Comparison of ENCODE assay signal across 9 mouse cellular contexts in genomic region chr14:76254565-76255501, GRCm38 (mm10).
A peak's percentile ranks its signal among the peaks of the same experiment; 100 is the strongest.
DNase-seq lines count a peak whose midpoint lies in the region; ATAC-seq lines count a peak whose summit lies in the region.
"Had no signal": no experiment of that assay in that cellular context is flagged by ENCODE, and none has a peak within 500 bp of the region (broad histone marks: within the 10 kb centered on the region; RNA-seq: fewer than 3 reads in every experiment).

No protein-coding gene starts in this region.

- peak; percentile 90 for ATAC-seq in forebrain, embryonic 13.5 days
- 0 out of 2 replicates have a peak, but pooled peaks have one; percentile 60 for ATAC-seq in heart, embryonic 15.5 days (replicated peaks; ENCODE audit: insufficient number of reproducible peaks, insufficient read depth, low FRiP score, low read depth)
- peak; percentile 42; the same call in 1 of the 2 replicates for ATAC-seq in stomach, embryonic 16.5 days (ENCODE audit: insufficient read depth, low FRiP score)

- H3K27ac ChIP-seq in forebrain, embryonic 13.5 days = peak overlapping the region; percentile 89
- peak overlapping the region; percentile 33 for H3K27ac ChIP-seq in heart, embryonic 15.5 days
- no peak overlapping the region for H3K27ac ChIP-seq in stomach, embryonic 16.5 days (ENCODE audit: low read length)

- H3K36me3 ChIP-seq in forebrain, embryonic 13.5 days (ENCODE audit: poor library complexity, severe bottlenecking) = no peaks in the 10 kb centered on the region
- H3K36me3 ChIP-seq in heart, embryonic 15.5 days = no peaks in the 10 kb centered on the region
- no peaks in the 10 kb centered on the region for H3K36me3 ChIP-seq in stomach, embryonic 16.5 days (ENCODE audit: control insufficient read depth, insufficient read depth, low read length)

- 0 out of 2 replicates have a peak, but pooled peaks cover 3% of the 10 kb centered on the region for H3K27me3 ChIP-seq in forebrain, embryonic 13.5 days
- no peaks in the 10 kb centered on the region for H3K27me3 ChIP-seq in heart, embryonic 15.5 days
- H3K27me3 ChIP-seq in stomach, embryonic 16.5 days (ENCODE audit: control insufficient read depth, insufficient read depth, low read length) = no peaks in the 10 kb centered on the region

- no peaks in the 10 kb centered on the region for H3K9me3 ChIP-seq in forebrain, embryonic 13.5 days (replicated peaks)
- H3K9me3 ChIP-seq in heart, embryonic 15.5 days (replicated peaks) = no peaks in the 10 kb centered on the region
- no peaks in the 10 kb centered on the region for H3K9me3 ChIP-seq in stomach, embryonic 16.5 days (replicated peaks; ENCODE audit: control insufficient read depth, low read length)

- peak; percentile 22 for DNase-seq in adrenal gland, postnatal 10 days
- DNase-seq in adrenal gland, adult 2 months = no peak
- DNase-seq in layer of hippocampus, postnatal 25 days (ENCODE audit: extremely low spot score in 1 of 2, low spot score in 1 of 2) = peak; percentile 22 to 51
- peak; percentile 83 for DNase-seq in mesoderm, embryonic 11.5 days (ENCODE audit: low read depth, low spot score)
- no peak for DNase-seq in yolk sac, embryonic 10.5 days (ENCODE audit: low spot score)

- H3K4me3 ChIP-seq in forebrain, embryonic 13.5 days = no peak overlapping the region
- no peak overlapping the region for H3K4me3 ChIP-seq in heart, embryonic 15.5 days
- no peak overlapping the region for H3K4me3 ChIP-seq in stomach, embryonic 16.5 days (replicated peaks; ENCODE audit: low read length)
- H3K4me3 ChIP-seq: erythroblast, embryonic 14.5 days had no signal

- peak overlapping the region; percentile 32 for H3K9ac ChIP-seq in forebrain, embryonic 13.5 days
- no peak overlapping the region for H3K9ac ChIP-seq in heart, embryonic 15.5 days
- peak overlapping the region; percentile 37 for H3K9ac ChIP-seq in stomach, embryonic 16.5 days (ENCODE audit: low read length)

- H3K4me2 ChIP-seq in forebrain, embryonic 13.5 days = peak overlapping the region; percentile 44
- peak overlapping the region; percentile 45 for H3K4me2 ChIP-seq in heart, embryonic 15.5 days
- H3K4me2 ChIP-seq in stomach, embryonic 16.5 days (ENCODE audit: low read depth, low read length) = no peak overlapping the region

- 3% methylated on average over 30 of the region's 30 CpGs for WGBS in forebrain, embryonic 13.5 days
- 36% methylated on average over 30 of the region's 30 CpGs for WGBS in heart, embryonic 15.5 days
- 41% methylated on average over 30 of the region's 30 CpGs for WGBS in stomach, embryonic 16.5 days

- H3K4me1 ChIP-seq in forebrain, embryonic 13.5 days = peaks cover 60% of the 10 kb centered on the region
- H3K4me1 ChIP-seq in heart, embryonic 15.5 days (replicated peaks) = peaks cover 18% of the 10 kb centered on the region
- no peaks in the 10 kb centered on the region; the same call in 1 of the 2 replicates for H3K4me1 ChIP-seq in stomach, embryonic 16.5 days (ENCODE audit: control insufficient read depth, insufficient read depth, low read length)

Comparison
In these comparisons a context has a peak if more than half of its experiments do, and no peak if none do; other contexts are left out.
1. DNase-seq: peak in adrenal gland, postnatal 10 days (single experiment), layer of hippocampus, postnatal 25 days (2 of 2) and mesoderm, embryonic 11.5 days (single experiment); none in adrenal gland, adult 2 months (single experiment) and yolk sac, embryonic 10.5 days (single experiment).
2. Peak in every context shown above with its lines, with median percentiles within 50 percentile points of each other: ATAC-seq.